Mouse (Mus musculus) mouse trophoblast stem cell (cell line): ENCODE data around the gene Notum.
"Not testable (repeated sequence)": the region's sequence is repeated elsewhere in the genome, so short reads cannot be mapped to it uniquely, and the experiment has no call there.

Experiments
- in situ Hi-C, 2 experiments: fragments of 300-500 bp; cut with MseI, MboI; formaldehyde crosslinking; loops; 2 replicates in 1 of 2; 3 replicates in 1 of 2; pipeline ENCODE4 v1.15.1; 2025

Gene Notum

GRCm38 (mm10) chr11:120675875-120676274, 14.9 kb upstream of the Notum start:
- in situ Hi-C loops = not testable (repeated sequence)

- in situ Hi-C loops = no loop called here
Measured at GRCm38 (mm10) chr11:120673594-120674122, 12.7 kb upstream of the Notum start.

- in situ Hi-C loops = no loop called here
Measured at GRCm38 (mm10) chr11:120672687-120673593, 12.0 kb upstream of the Notum start, which contains the start of gene Aspscr1. TSS of gene Aspscr1 (plus strand) at chr11:120672973.

- in situ Hi-C loops = no loop called here
Measured at GRCm38 (mm10) chr11:120666617-120667016, 5.6 kb upstream of the Notum start.

- in situ Hi-C loops = no loop called here
Measured at GRCm38 (mm10) chr11:120665406-120665805, 4.4 kb upstream of the Notum start.

- in situ Hi-C loops = no loop called here
Measured at GRCm38 (mm10) chr11:120663714-120664113, 2.7 kb upstream of the Notum start.

GRCm38 (mm10) chr11:120662759-120663158, 1.8 kb upstream of the Notum start:
- in situ Hi-C loops = no loop called here

- in situ Hi-C loops = no loop called here
Measured at GRCm38 (mm10) chr11:120660301-120661075, 487 bp downstream of the Notum start.

GRCm38 (mm10) chr11:120659509-120660300, 1.3 kb downstream of the Notum start:
- in situ Hi-C loops = loop anchor here (5.0 to 10.0 kb wide), 2 partner anchors 53 to 55 kb away; partner anchors contain the start of genes Cenpx (in 2 of the 2) and Lrrc45 (in 2 of the 2)

- in situ Hi-C loops = loop anchor here (5.0 to 10.0 kb wide), 2 partner anchors 53 to 56 kb away; partner anchors contain the start of genes Cenpx (in 2 of the 2) and Lrrc45 (in 2 of the 2)
Measured at GRCm38 (mm10) chr11:120658876-120659410, 2.0 kb downstream of the Notum start.

- in situ Hi-C loops = loop anchor here (5.0 to 10.0 kb wide), 2 partner anchors 55 to 58 kb away; partner anchors contain the start of genes Cenpx (in 2 of the 2) and Lrrc45 (in 2 of the 2)
Measured at GRCm38 (mm10) chr11:120657301-120657700, 3.7 kb downstream of the Notum start.

- in situ Hi-C loops = loop anchor here (5.0 to 10.0 kb wide), 2 partner anchors 58 to 60 kb away; partner anchors contain the start of genes Cenpx (in 2 of the 2) and Lrrc45 (in 2 of the 2)
Measured at GRCm38 (mm10) chr11:120654741-120655140, 6.2 kb downstream of the Notum start.

GRCm38 (mm10) chr11:120651872-120652271, 9.1 kb downstream of the Notum start:
- in situ Hi-C loops = loop anchor here in 1 of 2 experiments (10.0 kb wide), 1 partner anchor 63 kb away; the partner anchor contains the start of genes Cenpx and Lrrc45

- in situ Hi-C loops = no loop called here
Measured at GRCm38 (mm10) chr11:120648001-120648476, 12.9 kb downstream of the Notum start, which contains the start of gene Myadml2. TSS of gene Myadml2 (minus strand) at chr11:120648158.

GRCm38 (mm10) chr11:120647047-120647830, 13.7 kb downstream of the Notum start:
- in situ Hi-C loops = no loop called here

- in situ Hi-C loops = no loop called here
Measured at GRCm38 (mm10) chr11:120643601-120643987, 17.4 kb downstream of the Notum start, which contains the start of gene Pycr1. TSS of gene Pycr1 (minus strand) at chr11:120643769.

GRCm38 (mm10) chr11:120642939-120643600, 17.9 kb downstream of the Notum start:
- in situ Hi-C loops = no loop called here

- in situ Hi-C loops = no loop called here
Measured at GRCm38 (mm10) chr11:120641869-120642268, 19.1 kb downstream of the Notum start.

- in situ Hi-C loops = no loop called here
Measured at GRCm38 (mm10) chr11:120641255-120641654, 19.7 kb downstream of the Notum start.
